9 mouse cellular contexts compared by ENCODE assay signal in genomic region chr12:112551861-112552375, GRCm38 (mm10). TPM values are rescaled to one million over a fixed set of nuclear protein-coding genes. Genes with fewer than 3 reads are reported as not detected.
A peak's percentile ranks its signal among the peaks of the same experiment; 100 is the strongest.
DNase-seq lines count a peak whose midpoint lies in the region; ATAC-seq and TF ChIP-seq lines count a peak whose summit lies in the region.
"Had no signal": no experiment of that assay in that cellular context is flagged by ENCODE, and none has a peak within 500 bp of the region (broad histone marks: within the 10 kb centered on the region; RNA-seq: fewer than 3 reads in every experiment).

No protein-coding gene starts in this region.

- H3K9ac ChIP-seq in CH12.LX (ENCODE audit: insufficient read depth, low read depth): no peak overlapping the region
- no peak overlapping the region for H3K9ac ChIP-seq in heart, postnatal 0 days (replicated peaks; ENCODE audit: low read depth, low read length)
- H3K9ac ChIP-seq in liver, postnatal 0 days (replicated peaks): no peak overlapping the region
- H3K9ac ChIP-seq in neural tube, embryonic 13.5 days: no peak overlapping the region
- no peak overlapping the region for H3K9ac ChIP-seq in stomach, postnatal 0 days (ENCODE audit: low read length)
- H3K9ac ChIP-seq: heart, embryonic 15.5 days had no signal

- peaks cover 5 to 31% of the 10 kb centered on the region in 2 experiments; a peak in 2 of 4 replicates for H3K4me1 ChIP-seq in CH12.LX (ENCODE audit: control insufficient read depth in 1 of 2, insufficient read depth in 2 of 2)
- H3K4me1 ChIP-seq in heart, postnatal 0 days (ENCODE audit: control insufficient read depth, insufficient read depth): no peaks in the 10 kb centered on the region; the same call in 1 of the 2 replicates
- H3K4me1 ChIP-seq in liver, postnatal 0 days (ENCODE audit: insufficient read depth): no peaks in the 10 kb centered on the region
- H3K4me1 ChIP-seq in neural tube, embryonic 13.5 days (replicated peaks): peaks cover 14% of the 10 kb centered on the region
- no peaks in the 10 kb centered on the region for H3K4me1 ChIP-seq in stomach, postnatal 0 days (replicated peaks; ENCODE audit: control insufficient read depth, insufficient read depth)

- no peak for TF ChIP-seq EP300 in CH12.LX (IDR thresholded peaks at IDR 0.05; ENCODE audit: low read length)
- TF ChIP-seq EP300 in heart, postnatal 0 days (IDR thresholded peaks at IDR 0.05; ENCODE audit: low read depth): no peak
- TF ChIP-seq EP300 in liver, postnatal 0 days (IDR thresholded peaks at IDR 0.05; ENCODE audit: low read depth): no peak
- no peak for TF ChIP-seq EP300 in stomach, postnatal 0 days (optimal IDR thresholded peaks at IDR 0.05)

- no peaks in the 10 kb centered on the region for H3K9me3 ChIP-seq in CH12.LX (replicated peaks; ENCODE audit: low read length)
- H3K9me3 ChIP-seq in heart, postnatal 0 days (replicated peaks; ENCODE audit: control insufficient read depth, low read length): no peaks in the 10 kb centered on the region
- no peaks in the 10 kb centered on the region for H3K9me3 ChIP-seq in liver, postnatal 0 days (ENCODE audit: low read length)
- no peaks in the 10 kb centered on the region for H3K9me3 ChIP-seq in neural tube, embryonic 13.5 days
- H3K9me3 ChIP-seq in stomach, postnatal 0 days (ENCODE audit: control insufficient read depth, low read length): no peaks in the 10 kb centered on the region
- H3K9me3 ChIP-seq: heart, embryonic 15.5 days had no signal

- H3K27me3 ChIP-seq in CH12.LX (replicated peaks): no peaks in the 10 kb centered on the region
- no peaks in the 10 kb centered on the region for H3K27me3 ChIP-seq in heart, postnatal 0 days (ENCODE audit: control insufficient read depth, insufficient read depth, low read length)
- no peaks in the 10 kb centered on the region for H3K27me3 ChIP-seq in liver, postnatal 0 days (ENCODE audit: insufficient read depth, low read length)
- H3K27me3 ChIP-seq in neural tube, embryonic 13.5 days: 0 out of 2 replicates have a peak, but pooled peaks cover 7% of the 10 kb centered on the region
- no peaks in the 10 kb centered on the region for H3K27me3 ChIP-seq in stomach, postnatal 0 days (ENCODE audit: control insufficient read depth, insufficient read depth, low read length)

- TF ChIP-seq RAD21 in CH12.LX (IDR thresholded peaks at IDR 0.05; ENCODE audit: low read depth, low read length): peak; percentile 95

- no peak overlapping the region for H3K4me2 ChIP-seq in CH12.LX (ENCODE audit: insufficient read depth, low read depth, poor library complexity, severe bottlenecking)
- no peak overlapping the region for H3K4me2 ChIP-seq in heart, postnatal 0 days (ENCODE audit: low read depth, low read length)
- H3K4me2 ChIP-seq in liver, postnatal 0 days (ENCODE audit: low read depth, low read length): no peak overlapping the region
- H3K4me2 ChIP-seq in neural tube, embryonic 13.5 days: 0 out of 2 replicates have a peak overlapping the region, but pooled peaks have one; percentile 11
- no peak overlapping the region for H3K4me2 ChIP-seq in stomach, postnatal 0 days (replicated peaks; ENCODE audit: low read depth)
- H3K4me2 ChIP-seq: heart, embryonic 15.5 days had no signal

- no peaks in the 10 kb centered on the region for H3K36me3 ChIP-seq in CH12.LX (replicated peaks in 1 of 2; ENCODE audit: control insufficient read depth in 1 of 2, insufficient read depth in 1 of 2, low read length in 1 of 2)
- no peaks in the 10 kb centered on the region for H3K36me3 ChIP-seq in heart, postnatal 0 days (replicated peaks; ENCODE audit: control insufficient read depth, insufficient read depth, low read length)
- no peaks in the 10 kb centered on the region for H3K36me3 ChIP-seq in liver, postnatal 0 days (replicated peaks; ENCODE audit: insufficient read depth, low read length)
- no peaks in the 10 kb centered on the region for H3K36me3 ChIP-seq in neural tube, embryonic 13.5 days
- no peaks in the 10 kb centered on the region for H3K36me3 ChIP-seq in stomach, postnatal 0 days (ENCODE audit: control insufficient read depth, insufficient read depth, low read length)
- H3K36me3 ChIP-seq: heart, embryonic 15.5 days had no signal

- WGBS in heart, postnatal 0 days: 6% methylated on average over 13 of the region's 13 CpGs
- WGBS in liver, postnatal 0 days (ENCODE audit: insufficient replicate concordance): 10% methylated on average over 13 of the region's 13 CpGs
- 7% methylated on average over 13 of the region's 13 CpGs for WGBS in neural tube, embryonic 13.5 days
- 10% methylated on average over 13 of the region's 13 CpGs for WGBS in stomach, postnatal 0 days

- TF ChIP-seq CTCF in CH12.LX (conservative IDR thresholded peaks at IDR 0.05 in 1 of 2, IDR thresholded peaks at IDR 0.05 in 1 of 2; ENCODE audit: low read depth in 2 of 2, low read length in 2 of 2): peak; percentile 99 to 100
- peak; percentile 100 for TF ChIP-seq CTCF in heart, postnatal 0 days (IDR thresholded peaks at IDR 0.05; ENCODE audit: low read depth)
- peak; percentile 100 for TF ChIP-seq CTCF in liver, postnatal 0 days (IDR thresholded peaks at IDR 0.05; ENCODE audit: low read depth)
- TF ChIP-seq CTCF in stomach, postnatal 0 days (IDR thresholded peaks at IDR 0.05; ENCODE audit: low read depth): peak; percentile 100

- peak; percentile 72 for DNase-seq in CH12.LX (ENCODE audit: extremely low read depth)
- peak; percentile 34 for DNase-seq in c-Kit-negative CD71-positive TER-119-positive erythroid progenitor cells, embryonic 14.5 days (ENCODE audit: low read depth, low spot score)
- peak; percentile 79 for DNase-seq in fibroblast of lung, adult 2 months (ENCODE audit: low read depth)
- peak; percentile 72 for DNase-seq in heart, postnatal 0 days (ENCODE audit: low spot score)
- DNase-seq in kidney, postnatal 4 days: peak; percentile 88 to 89
- peak; percentile 88 for DNase-seq in liver, postnatal 0 days
- DNase-seq in stomach, postnatal 0 days (ENCODE audit: low spot score): peak; percentile 85

- in situ Hi-C loops in CH12.LX (cut with MboI; ENCODE audit: low pct_ligation_motif_present, low pct_unique_long_range_greater_than_20kb, low sequenced_read_pairs): loop anchor here (10.0 kb wide), 1 partner anchor 153 kb away; no protein-coding TSS in a partner anchor

- no peak overlapping the region for H3K4me3 ChIP-seq in CH12.LX (replicated peaks in 1 of 3; ENCODE audit: low read depth in 2 of 3, low read length in 2 of 3, poor library complexity in 1 of 3)
- no peak overlapping the region for H3K4me3 ChIP-seq in heart, postnatal 0 days (ENCODE audit: low read depth, low read length)
- no peak overlapping the region for H3K4me3 ChIP-seq in liver, postnatal 0 days (ENCODE audit: low read depth, low read length)
- H3K4me3 ChIP-seq in neural tube, embryonic 13.5 days: no peak overlapping the region
- no peak overlapping the region for H3K4me3 ChIP-seq in stomach, postnatal 0 days (ENCODE audit: low read depth, low read length)
- H3K4me3 ChIP-seq: heart, embryonic 15.5 days had no signal

- H3K27ac ChIP-seq in CH12.LX (ENCODE audit: insufficient read depth, low read depth): no peak overlapping the region
- no peak overlapping the region for H3K27ac ChIP-seq in heart, postnatal 0 days (ENCODE audit: low read depth)
- H3K27ac ChIP-seq in liver, postnatal 0 days (ENCODE audit: low read depth): no peak overlapping the region
- H3K27ac ChIP-seq in neural tube, embryonic 13.5 days (replicated peaks): peak overlapping the region; percentile 64; the same call in 1 of the 2 replicates
- H3K27ac ChIP-seq in stomach, postnatal 0 days (replicated peaks): no peak overlapping the region
- H3K27ac ChIP-seq: heart, embryonic 15.5 days had no signal

- no peak for TF ChIP-seq POLR2A in CH12.LX (IDR thresholded peaks at IDR 0.05; ENCODE audit: low read depth, low read length)

- dilution Hi-C loops in CH12.LX (cut with MboI; ENCODE audit: extremely low pct_ligation_motif_present, extremely low pct_unique_long_range_greater_than_20kb, low sequenced_read_pairs): no loop called here

- ATAC-seq in heart, postnatal 0 days (ENCODE audit: insufficient read depth, low read depth): peak; percentile 57
- peak; percentile 58 for ATAC-seq in liver, postnatal 0 days
- ATAC-seq in neural tube, embryonic 13.5 days (ENCODE audit: low read depth): peak; percentile 71
- peak; percentile 60 for ATAC-seq in stomach, postnatal 0 days (ENCODE audit: low FRiP score, low TSS enrichment)

- H3K79me2 ChIP-seq in CH12.LX (replicated peaks; ENCODE audit: control insufficient read depth, extremely low read depth, insufficient read depth, poor library complexity, severe bottlenecking): no peaks in the 10 kb centered on the region

TF ChIP-seq in CH12.LX, 34 proteins besides CTCF, POLR2A, EP300 and RAD21 (continues in another document):
- TF ChIP-seq MXI1 (IDR thresholded peaks at IDR 0.05; ENCODE audit: low read depth, low read length): 0 out of 2 replicates have a peak, but pooled peaks have one; percentile 28
- TF ChIP-seq TBP (conservative IDR thresholded peaks at IDR 0.05; ENCODE audit: low read depth, low read length): no peak
- no peak for TF ChIP-seq JUND (conservative IDR thresholded peaks at IDR 0.05; ENCODE audit: low read depth, low read length)
- no peak for TF ChIP-seq USF1 (IDR thresholded peaks at IDR 0.05; ENCODE audit: low read depth, low read length)
- TF ChIP-seq MEF2A (IDR thresholded peaks at IDR 0.05; ENCODE audit: borderline replicate concordance, low read depth, low read length): peak; percentile 62; the same call in 1 of the 2 replicates
- no peak for TF ChIP-seq ZKSCAN1 (IDR thresholded peaks at IDR 0.05; ENCODE audit: borderline replicate concordance, low read depth, low read length)

RNA-seq across cellular contexts. Expression of gene Tmem179, which starts 35.4 kb away (rescaled TPM):
- total RNA-seq in CH12.LX (2012; rRNA removed): not detected in 2 replicates
- total RNA-seq in CH12.LX (2014; rRNA removed): not detected in 2 replicates
- polyA plus RNA-seq in CH12.LX (2012; ENCODE audit: insufficient read length, low read depth): not detected in 2 replicates
- 0.85 TPM in 1 of 2 replicates, not detected in the other for total RNA-seq in heart, postnatal 0 days (2014; rRNA removed; ENCODE audit: low replicate concordance)
- polyA plus RNA-seq in heart, postnatal 0 days (2015; fragmentation: Nextera tagmentation; extraction: Ambion mirVana): 0.14 and 0.27 TPM in 2 replicates
- polyA plus RNA-seq in liver, postnatal 0 days (2015; fragmentation: Nextera tagmentation; extraction: Ambion mirVana): not detected in 2 replicates
- 35.3 and 36.6 TPM in 2 replicates for polyA plus RNA-seq in neural tube, embryonic 13.5 days (2015; fragmentation: Nextera tagmentation; extraction: Ambion mirVana)
- 1.5 and 1.7 TPM in 2 replicates for polyA plus RNA-seq in stomach, postnatal 0 days (2015; fragmentation: Nextera tagmentation; extraction: Ambion mirVana)

RNA-seq across cellular contexts. Expression of gene Inf2, which starts 36.7 kb away (rescaled TPM):
- total RNA-seq in CH12.LX (2012; rRNA removed) (29.7 and 36.6 TPM in 2 replicates), CH12.LX (2014; rRNA removed) (13.5 and 13.9 TPM in 2 replicates)
- polyA plus RNA-seq in CH12.LX (2012; ENCODE audit: insufficient read length, low read depth): 129 and 131 TPM in 2 replicates
- 15.1 and 17.1 TPM in 2 replicates for total RNA-seq in heart, postnatal 0 days (2014; rRNA removed; ENCODE audit: low replicate concordance)
- polyA plus RNA-seq in heart, postnatal 0 days (2015; fragmentation: Nextera tagmentation; extraction: Ambion mirVana): 1.8 and 2.7 TPM in 2 replicates
- polyA plus RNA-seq in liver, postnatal 0 days (2015; fragmentation: Nextera tagmentation; extraction: Ambion mirVana): 1.8 and 1.9 TPM in 2 replicates
- 1.4 and 1.5 TPM in 2 replicates for polyA plus RNA-seq in neural tube, embryonic 13.5 days (2015; fragmentation: Nextera tagmentation; extraction: Ambion mirVana)
- polyA plus RNA-seq in stomach, postnatal 0 days (2015; fragmentation: Nextera tagmentation; extraction: Ambion mirVana): 1.5 and 2.0 TPM in 2 replicates

Comparison
In these comparisons a context has a peak if more than half of its experiments do, and no peak if none do; other contexts are left out.
1. DNase-seq: peak in every context shown above with its lines; median percentile 88 in kidney, postnatal 4 days; 88 in liver, postnatal 0 days; 85 in stomach, postnatal 0 days; 79 in fibroblast of lung, adult 2 months; 72 in CH12.LX; 72 in heart, postnatal 0 days; 34 in c-Kit-negative CD71-positive TER-119-positive erythroid progenitor cells, embryonic 14.5 days.
2. RNA of gene Tmem179, which starts 35.4 kb away (polyA plus RNA-seq): 35.3 to 36.6 TPM in neural tube, embryonic 13.5 days; 1.5 to 1.7 TPM in stomach, postnatal 0 days, 0.14 to 0.27 TPM in heart, postnatal 0 days, not detected in liver, postnatal 0 days and not detected in CH12.LX; every median in the first group is over 10 times any median in the second.
3. RNA of gene Inf2, which starts 36.7 kb away (polyA plus RNA-seq): 129 to 131 TPM in CH12.LX; 1.8 to 2.7 TPM in heart, postnatal 0 days, 1.8 to 1.9 TPM in liver, postnatal 0 days, 1.5 to 2.0 TPM in stomach, postnatal 0 days and 1.4 to 1.5 TPM in neural tube, embryonic 13.5 days; every median in the first group is over 10 times any median in the second.
4. Peak in every context shown above with its lines, with median percentiles within 50 percentile points of each other: CTCF ChIP-seq and ATAC-seq.